Mouse (Mus musculus) left cerebral cortex, postnatal 10 days (tissue): ENCODE results near the gene Gm28635. TPM values are rescaled to one million over a fixed set of nuclear protein-coding genes. Genes with fewer than 3 reads are reported as not detected.

ENCODE experiments used
- DNase-seq, 2 experiments: peaks; one replicate each; pipeline ENCODE4 v3.0.0; 2021 to 2022; ENCODE audit warnings: low spot score in 2 of 2, mixed read lengths in 1 of 2; ENCODE audit errors: extremely low spot score in 1 of 2
- intact Hi-C: fragments of 180-260 bp; cut with DNase I; formaldehyde crosslinking; loops from one replicate; pipeline ENCODE4 v1.15.1; 2025
- total RNA-seq, 2 experiments: library from RNA; stranded (reverse); gene quantifications; 2 replicates each; pipeline ENCODE4 v1.2.3; 2021

The Gm28635 gene
- 10 to 100 TPM in 1 of 2 experiments, 1 to 10 TPM in 1; 6.7 to 11.1 TPM for total RNA-seq

- intact Hi-C loops: no loop called here
- peak; percentile 94 to 98 for DNase-seq
Measured at GRCm38 (mm10) chr2:84677968-84678880, at the start of gene Gm28635, which contains the start of gene Med19. Gene Gm28635, minus strand, starts transcription at chr2:84678041. Gene Med19, plus strand, starts transcription at chr2:84678402.

- DNase-seq: peak; percentile 95 to 97
- intact Hi-C loops: no loop called here
Measured at GRCm38 (mm10) chr2:84727172-84727858, 49.5 kb upstream of the Gm28635 start, which contains the start of gene Clp1. Gene Clp1, minus strand, starts transcription at chr2:84727350.

GRCm38 (mm10) chr2:84726716-84727115, 48.9 kb upstream of the Gm28635 start:
- intact Hi-C loops: no loop called here
- no peak for DNase-seq

- no peak for DNase-seq
- intact Hi-C loops: no loop called here
Measured at GRCm38 (mm10) chr2:84725770-84726169, 47.9 kb upstream of the Gm28635 start.

- intact Hi-C loops: no loop called here
- DNase-seq: no peak
Measured at GRCm38 (mm10) chr2:84723856-84724255, 46.0 kb upstream of the Gm28635 start.

GRCm38 (mm10) chr2:84721182-84721581, 43.3 kb upstream of the Gm28635 start:
- intact Hi-C loops: no loop called here
- no peak for DNase-seq

- intact Hi-C loops: no loop called here
- DNase-seq: no peak
Measured at GRCm38 (mm10) chr2:84720718-84721117, 42.9 kb upstream of the Gm28635 start.

GRCm38 (mm10) chr2:84717357-84717756, 39.5 kb upstream of the Gm28635 start:
- DNase-seq: no peak
- intact Hi-C loops: no loop called here

GRCm38 (mm10) chr2:84716423-84717355, 38.8 kb upstream of the Gm28635 start:
- intact Hi-C loops: no loop called here

GRCm38 (mm10) chr2:84715562-84716361, 37.9 kb upstream of the Gm28635 start:
- peak; percentile 87 to 93 for DNase-seq
- intact Hi-C loops: no loop called here

More at GRCm38 (mm10) chr2:84716423-84717355, 38.8 kb upstream of the Gm28635 start:
- no peak for DNase-seq

- DNase-seq: peak; percentile 98 to 100
- intact Hi-C loops: no loop called here
Measured at GRCm38 (mm10) chr2:84714811-84715561, 37.1 kb upstream of the Gm28635 start, which contains the start of gene Zdhhc5. Gene Zdhhc5, minus strand, starts transcription at chr2:84715180.

GRCm38 (mm10) chr2:84714422-84714810, 36.6 kb upstream of the Gm28635 start:
- intact Hi-C loops: no loop called here
- DNase-seq: no peak

GRCm38 (mm10) chr2:84711898-84712297, 34.1 kb upstream of the Gm28635 start:
- intact Hi-C loops: no loop called here
- DNase-seq: no peak

GRCm38 (mm10) chr2:84707523-84707922, 29.7 kb upstream of the Gm28635 start:
- no peak for DNase-seq
- intact Hi-C loops: no loop called here

- intact Hi-C loops: no loop called here
- DNase-seq: no peak
Measured at GRCm38 (mm10) chr2:84705295-84705694, 27.5 kb upstream of the Gm28635 start.

- intact Hi-C loops: no loop called here
- DNase-seq: no peak
Measured at GRCm38 (mm10) chr2:84704329-84704728, 26.5 kb upstream of the Gm28635 start.

GRCm38 (mm10) chr2:84703497-84703896, 25.7 kb upstream of the Gm28635 start:
- intact Hi-C loops: no loop called here
- no peak for DNase-seq
